Comparison of ENCODE assay signal across 26 mouse cellular contexts in the genomic region with DNA sequence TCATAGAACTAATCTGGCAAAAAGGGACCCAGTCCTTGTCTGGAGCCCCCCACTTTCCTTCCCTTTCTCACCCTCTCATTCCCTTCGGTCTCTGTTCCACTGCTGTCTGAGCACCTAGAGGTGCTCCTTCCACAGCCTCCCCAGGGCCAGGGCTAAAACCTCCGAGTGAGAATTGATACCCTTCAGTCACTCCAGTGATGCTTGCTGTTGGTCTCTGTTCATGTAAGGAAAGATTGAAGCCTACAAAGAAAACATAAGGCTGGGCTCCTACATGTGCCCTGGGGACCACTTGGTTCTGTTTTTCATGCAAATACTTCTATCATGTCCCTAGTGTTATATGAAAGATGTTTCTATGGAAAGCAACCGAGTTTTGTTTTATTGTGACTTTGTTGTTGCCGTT. TPM values are rescaled to one million over a fixed set of nuclear protein-coding genes. Genes with fewer than 3 reads are reported as not detected.
A peak's percentile ranks its signal among the peaks of the same experiment; 100 is the strongest.
DNase-seq lines count a peak whose midpoint lies in the region; ATAC-seq lines count a peak whose summit lies in the region.
"Had no signal": no experiment of that assay in that cellular context is flagged by ENCODE, and none has a peak within 500 bp of the region (broad histone marks: within the 10 kb centered on the region; RNA-seq: fewer than 3 reads in every experiment).

No protein-coding gene starts in this region.

- peaks cover 99% of the 10 kb centered on the region for H3K27me3 ChIP-seq in hindbrain, embryonic 10.5 days (ENCODE audit: insufficient read depth, poor library complexity, severe bottlenecking)
- H3K27me3 ChIP-seq in hindbrain, embryonic 16.5 days (replicated peaks; ENCODE audit: control insufficient read depth, insufficient read depth, low read length): peaks cover 61% of the 10 kb centered on the region
- H3K27me3 ChIP-seq in hindbrain, embryonic 15.5 days: peaks cover 82% of the 10 kb centered on the region
- H3K27me3 ChIP-seq in midbrain, embryonic 13.5 days: peaks cover 92% of the 10 kb centered on the region
- H3K27me3 ChIP-seq in forebrain, embryonic 15.5 days: peaks cover 92% of the 10 kb centered on the region
- H3K27me3 ChIP-seq: CH12.LX had no signal

- H3K4me1 ChIP-seq in hindbrain, embryonic 10.5 days (replicated peaks): peaks cover 61% of the 10 kb centered on the region
- peaks cover 4% of the 10 kb centered on the region; the same call in 1 of the 2 replicates for H3K4me1 ChIP-seq in hindbrain, embryonic 16.5 days (ENCODE audit: control insufficient read depth, insufficient read depth, low read depth, low read length)
- H3K4me1 ChIP-seq in hindbrain, embryonic 15.5 days (replicated peaks): peaks cover 11% of the 10 kb centered on the region; the same call in 1 of the 2 replicates
- H3K4me1 ChIP-seq in midbrain, embryonic 13.5 days (replicated peaks): peaks cover 73% of the 10 kb centered on the region
- no peaks in the 10 kb centered on the region for H3K4me1 ChIP-seq in forebrain, embryonic 15.5 days

- peaks cover 2% of the 10 kb centered on the region; the same call in 1 of the 2 replicates for H3K36me3 ChIP-seq in hindbrain, embryonic 10.5 days
- no peaks in the 10 kb centered on the region for H3K36me3 ChIP-seq in hindbrain, embryonic 16.5 days (ENCODE audit: control insufficient read depth, insufficient read depth, low read length)
- no peaks in the 10 kb centered on the region for H3K36me3 ChIP-seq in hindbrain, embryonic 15.5 days
- H3K36me3 ChIP-seq in midbrain, embryonic 13.5 days: no peaks in the 10 kb centered on the region
- no peaks in the 10 kb centered on the region for H3K36me3 ChIP-seq in forebrain, embryonic 15.5 days
- H3K36me3 ChIP-seq: G1E had no signal

- H3K4me2 ChIP-seq in hindbrain, embryonic 16.5 days (ENCODE audit: low read length): no peak overlapping the region; the same call in 1 of the 2 replicates
- H3K4me2 ChIP-seq in hindbrain, embryonic 15.5 days: 0 out of 2 replicates have a peak overlapping the region, but pooled peaks have one; percentile 37
- H3K4me2 ChIP-seq in midbrain, embryonic 13.5 days (replicated peaks): peak overlapping the region; percentile 64
- H3K4me2 ChIP-seq in forebrain, embryonic 15.5 days (replicated peaks): no peak overlapping the region

- DNase-seq in hindbrain, embryonic 10.5 days (ENCODE audit: low spot score): no peak
- no peak for DNase-seq in spleen, postnatal 4 days (ENCODE audit: low spot score in 2 of 2)
- DNase-seq: adrenal gland, adult 2 months; B cell, adult 2 months; gastrocnemius, postnatal 36 days; heart, adult 2 months; heart, postnatal 36 days; kidney, adult 8-10 months; kidney, postnatal 14 days; right cerebral cortex, postnatal 14 days had no signal

- H3K4me3 ChIP-seq in hindbrain, embryonic 10.5 days: peak overlapping the region; percentile 48
- H3K4me3 ChIP-seq in hindbrain, embryonic 16.5 days (ENCODE audit: low read length): no peak overlapping the region
- H3K4me3 ChIP-seq in hindbrain, embryonic 15.5 days: no peak overlapping the region
- 0 out of 2 replicates have a peak overlapping the region, but pooled peaks have one; percentile 5 for H3K4me3 ChIP-seq in midbrain, embryonic 13.5 days (replicated peaks)
- H3K4me3 ChIP-seq in forebrain, embryonic 15.5 days: no peak overlapping the region
- H3K4me3 ChIP-seq: heart, adult 2 months had no signal

- no peak overlapping the region for H3K9ac ChIP-seq in hindbrain, embryonic 16.5 days (ENCODE audit: low read depth, low read length)
- H3K9ac ChIP-seq in hindbrain, embryonic 15.5 days: no peak overlapping the region
- H3K9ac ChIP-seq in midbrain, embryonic 13.5 days (replicated peaks): peak overlapping the region; percentile 63; the same call in 1 of the 2 replicates
- no peak overlapping the region for H3K9ac ChIP-seq in forebrain, embryonic 15.5 days (replicated peaks)

- H3K9me3 ChIP-seq in hindbrain, embryonic 10.5 days: no peaks in the 10 kb centered on the region
- H3K9me3 ChIP-seq in hindbrain, embryonic 16.5 days (ENCODE audit: control insufficient read depth, low read length): no peaks in the 10 kb centered on the region
- H3K9me3 ChIP-seq in hindbrain, embryonic 15.5 days: no peaks in the 10 kb centered on the region
- H3K9me3 ChIP-seq in midbrain, embryonic 13.5 days: no peaks in the 10 kb centered on the region
- no peaks in the 10 kb centered on the region for H3K9me3 ChIP-seq in forebrain, embryonic 15.5 days
- H3K9me3 ChIP-seq: G1E had no signal

- H3K27ac ChIP-seq in hindbrain, embryonic 10.5 days: peak overlapping the region; percentile 93
- no peak overlapping the region for H3K27ac ChIP-seq in hindbrain, embryonic 16.5 days (ENCODE audit: low read depth, low read length)
- H3K27ac ChIP-seq in hindbrain, embryonic 15.5 days (replicated peaks): 0 out of 2 replicates have a peak overlapping the region, but pooled peaks have one; percentile 68
- H3K27ac ChIP-seq in midbrain, embryonic 13.5 days: peak overlapping the region; percentile 90
- H3K27ac ChIP-seq in forebrain, embryonic 15.5 days (replicated peaks): no peak overlapping the region
- H3K27ac ChIP-seq: heart, adult 2 months; macrophage had no signal

- WGBS in hindbrain, embryonic 10.5 days: 4% methylated on average over 4 of the region's 4 CpGs
- WGBS in hindbrain, embryonic 16.5 days: 11% methylated on average over 4 of the region's 4 CpGs
- 6% methylated on average over 4 of the region's 4 CpGs for WGBS in hindbrain, embryonic 15.5 days
- 1% methylated on average over 4 of the region's 4 CpGs for WGBS in midbrain, embryonic 13.5 days
- WGBS in forebrain, embryonic 15.5 days: 2% methylated on average over 4 of the region's 4 CpGs

- ATAC-seq in hindbrain, embryonic 16.5 days: no peak
- ATAC-seq in hindbrain, embryonic 15.5 days (ENCODE audit: low FRiP score, low read depth): no peak
- ATAC-seq in midbrain, embryonic 13.5 days: no peak
- no peak for ATAC-seq in forebrain, embryonic 15.5 days (replicated peaks)
- ATAC-seq in erythroblast, adult 5-6 weeks (replicated peaks; ENCODE audit: low FRiP score, poor library complexity, severe bottlenecking): no peak
- ATAC-seq: Patski had no signal

RNA-seq across cellular contexts. Expression of gene En2, which starts 10.5 kb away (rescaled TPM):
- 0.50 and 0.88 TPM in 2 replicates for polyA plus RNA-seq in hindbrain, embryonic 10.5 days (2016; fragmentation: Nextera tagmentation; extraction: Ambion mirVana)
- polyA plus RNA-seq in hindbrain, embryonic 16.5 days (2015; fragmentation: Nextera tagmentation; extraction: Ambion mirVana): 0.40 and 0.55 TPM in 2 replicates
- 0.60 and 1.3 TPM in 2 replicates for polyA plus RNA-seq in hindbrain, embryonic 15.5 days (2015; fragmentation: Nextera tagmentation; extraction: Ambion mirVana)
- 1.9 and 2.2 TPM in 2 replicates for polyA plus RNA-seq in midbrain, embryonic 13.5 days (2015; fragmentation: Nextera tagmentation; extraction: Ambion mirVana)
- not detected in 2 replicates for polyA plus RNA-seq in forebrain, embryonic 15.5 days (2015; fragmentation: Nextera tagmentation; extraction: Ambion mirVana)
- total RNA-seq in erythroblast, adult 5-6 weeks (2015; ENCODE audit: low replicate concordance): not detected in 2 replicates
- not detected in 2 replicates for total RNA-seq in erythroblast, adult 5-6 weeks (2017; ENCODE audit: low replicate concordance)
- total RNA-seq: CH12.LX; G1E; heart, postnatal 36 days had no signal
- polyA plus RNA-seq: forebrain, embryonic 11.5 days; G1E; heart, adult 2 months; heart, embryonic 14.5 days; intestine, embryonic 14.5 days; limb, embryonic 11.5 days; liver, embryonic 16.5 days; lung, embryonic 16.5 days; macrophage; thymus, postnatal 0 days had no signal

Comparison
In these comparisons a context has a peak if more than half of its experiments do, and no peak if none do; other contexts are left out.
1. H3K27ac ChIP-seq: peak in hindbrain, embryonic 10.5 days (single experiment), hindbrain, embryonic 15.5 days (single experiment) and midbrain, embryonic 13.5 days (single experiment); none in hindbrain, embryonic 16.5 days (single experiment) and forebrain, embryonic 15.5 days (single experiment).
2. H3K4me3 ChIP-seq: peak in hindbrain, embryonic 10.5 days (single experiment) and midbrain, embryonic 13.5 days (single experiment); none in hindbrain, embryonic 16.5 days (single experiment), hindbrain, embryonic 15.5 days (single experiment) and forebrain, embryonic 15.5 days (single experiment).
3. H3K4me2 ChIP-seq: peak in hindbrain, embryonic 15.5 days (single experiment) and midbrain, embryonic 13.5 days (single experiment); none in hindbrain, embryonic 16.5 days (single experiment) and forebrain, embryonic 15.5 days (single experiment).